Mouse (Mus musculus) T-helper 17 cell (primary cell): ENCODE measurements around the gene Fam216b.

Experiments used
- in situ Hi-C, 2 experiments: fragments of 300-600 bp; cut with MboI, MseI; formaldehyde crosslinking; loops; 1 replicate in 1 of 2; 2 replicates in 1 of 2; pipeline ENCODE4 v1.15.1; 2025; ENCODE audit warnings: high pct_unique_total_duplicates in 2 of 2

The Fam216b gene

DNA sequence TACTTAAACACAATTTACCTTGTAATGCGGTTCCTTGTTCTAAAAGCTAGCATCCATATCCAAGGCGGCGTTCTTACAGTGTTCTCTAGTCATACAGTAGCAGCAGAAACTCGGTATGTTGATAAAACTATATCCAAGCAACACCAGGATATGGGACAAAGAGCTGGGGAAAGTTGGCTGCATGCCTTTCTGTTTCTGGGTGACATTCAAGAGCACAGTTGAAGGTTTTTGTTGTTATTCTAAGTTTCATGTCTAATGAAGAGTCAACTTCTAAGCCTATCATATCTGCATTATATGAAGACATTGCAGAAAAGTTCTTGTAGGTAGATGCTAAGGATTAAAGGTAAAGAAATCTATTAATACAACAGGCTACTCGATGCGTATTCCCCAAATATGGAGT, at the start of gene Fam216b:
TSS of gene Fam216b (minus strand) at position 101 of the 400 bp plus-strand sequence.
- in situ Hi-C loops, result no loop called here

DNA sequence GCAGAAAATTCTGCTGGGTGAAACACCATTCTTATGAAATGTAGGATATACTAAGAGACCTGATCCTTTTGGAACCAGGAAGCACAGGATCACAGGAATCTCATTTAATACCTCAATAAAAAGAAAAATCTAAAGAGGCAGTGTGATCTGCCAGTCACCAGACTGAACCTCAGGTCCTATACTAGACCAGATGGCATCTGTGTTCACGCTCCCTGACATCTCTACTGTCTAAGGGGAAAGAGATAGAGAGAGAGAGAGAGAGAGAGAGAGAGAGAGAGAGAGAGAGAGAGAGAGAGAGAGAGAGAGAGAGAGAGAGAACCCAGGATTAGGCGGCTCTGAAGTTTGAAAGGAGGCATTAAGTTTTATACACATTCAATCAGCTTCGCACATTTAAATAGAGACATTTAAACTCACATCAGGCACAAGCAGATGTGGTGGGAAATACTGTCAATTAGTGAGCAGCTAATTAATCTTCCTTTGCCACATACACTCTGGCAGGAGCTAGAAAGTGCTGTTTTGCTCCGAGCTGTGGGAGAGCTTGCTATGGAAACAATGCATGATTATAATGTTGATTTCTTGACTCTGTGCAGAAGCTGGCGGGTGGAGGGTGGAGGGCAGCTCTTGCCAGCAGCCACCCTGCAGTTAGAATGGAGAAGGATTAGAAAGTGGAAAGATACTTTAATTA, 43.7 kb upstream of the Fam216b start:
- in situ Hi-C loops, result no loop called here

DNA sequence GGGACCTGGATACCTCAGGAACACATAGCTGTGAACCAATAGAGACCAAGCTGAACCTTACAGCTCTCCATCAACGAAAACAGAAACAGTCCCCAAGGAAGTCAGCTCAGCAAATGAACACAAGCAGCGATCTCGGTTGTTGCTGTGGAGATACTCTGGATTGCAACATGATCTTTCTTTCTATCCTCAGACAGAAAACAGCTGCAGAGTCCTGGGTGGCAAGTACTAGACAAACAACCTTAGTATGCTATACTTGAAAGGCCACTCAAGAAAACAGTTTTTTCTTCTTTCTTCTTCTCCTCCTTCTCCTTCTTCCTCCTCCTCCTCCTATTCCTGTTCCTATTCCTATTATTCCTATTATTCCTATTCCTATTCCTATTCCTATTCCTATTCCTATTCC, 37.9 kb upstream of the Fam216b start:
- in situ Hi-C loops, result no loop called here

DNA sequence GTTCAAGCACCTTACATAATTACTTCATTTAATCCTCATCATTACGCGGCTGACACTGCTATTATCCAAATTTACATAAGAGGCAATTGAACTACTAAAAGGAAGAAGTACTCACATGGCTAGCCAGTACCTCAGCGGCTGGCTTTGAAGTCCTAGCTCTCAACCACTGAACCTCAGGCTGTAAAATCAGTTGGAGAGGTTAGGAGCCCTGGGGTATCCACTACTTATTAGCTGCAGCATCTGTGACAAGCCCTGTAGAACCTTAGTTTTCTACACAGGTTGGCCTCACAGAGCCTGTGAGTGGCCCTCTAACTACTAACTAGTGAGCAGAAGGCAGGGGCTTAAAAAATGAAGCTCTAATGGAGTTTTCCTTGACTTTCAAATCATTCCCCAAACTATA, 31.5 kb upstream of the Fam216b start:
- in situ Hi-C loops, result no loop called here

DNA sequence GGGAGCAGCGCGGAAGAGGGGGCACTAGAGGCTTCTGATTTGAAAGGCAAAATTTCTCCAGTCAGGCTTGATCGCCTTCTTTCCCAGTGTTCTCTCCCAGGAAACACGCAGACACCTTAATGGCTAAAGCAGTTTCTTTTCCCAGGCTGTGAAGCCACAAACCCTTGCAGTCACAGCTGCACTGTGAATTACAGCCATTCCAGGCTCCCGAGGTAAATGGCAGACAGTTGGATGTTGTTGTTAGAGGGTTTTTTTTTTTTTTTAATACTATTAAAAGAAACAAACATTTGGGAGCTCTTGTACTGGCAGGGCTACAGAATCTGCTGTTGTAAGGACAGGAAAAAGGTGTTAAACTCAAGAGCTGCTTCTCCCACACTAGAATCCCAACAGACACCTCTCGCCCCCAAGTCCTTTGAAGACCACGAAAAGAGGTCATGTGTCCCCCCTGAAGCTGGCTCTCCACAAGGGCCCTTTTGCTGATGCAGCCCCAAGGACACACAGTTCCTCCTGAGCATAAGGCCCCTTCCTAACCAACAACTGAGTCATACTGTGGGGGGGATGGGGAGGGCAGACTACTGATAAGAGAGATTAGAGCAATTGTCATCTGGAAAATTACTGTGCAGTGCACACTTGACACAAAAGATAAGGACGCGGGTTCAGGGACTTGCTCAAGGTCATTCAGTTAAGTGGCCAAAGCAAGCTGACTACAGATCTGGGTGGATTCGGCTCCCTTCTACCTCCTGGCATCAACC, 30.8 kb upstream of the Fam216b start:
- in situ Hi-C loops, result no loop called here

DNA sequence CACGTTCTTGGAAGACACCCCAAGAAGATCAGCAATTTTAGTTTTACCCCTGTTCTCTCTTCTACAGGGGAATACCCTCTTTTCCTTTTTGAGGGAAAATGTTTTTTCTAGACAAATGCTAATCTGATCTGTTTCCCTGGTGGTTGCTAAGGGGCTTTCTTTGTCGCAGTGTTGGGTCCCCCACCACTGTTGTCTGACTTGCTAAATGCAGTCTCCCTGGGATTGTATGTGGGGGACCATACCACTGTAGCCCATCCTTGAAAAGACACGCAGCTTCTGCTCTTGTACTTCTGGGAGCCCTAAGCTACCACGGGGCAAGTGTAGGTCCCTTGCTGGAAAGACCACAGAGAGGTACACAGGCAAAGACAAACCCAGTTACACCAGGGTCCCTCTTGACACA, 28.9 kb upstream of the Fam216b start:
- in situ Hi-C loops, result no loop called here

DNA sequence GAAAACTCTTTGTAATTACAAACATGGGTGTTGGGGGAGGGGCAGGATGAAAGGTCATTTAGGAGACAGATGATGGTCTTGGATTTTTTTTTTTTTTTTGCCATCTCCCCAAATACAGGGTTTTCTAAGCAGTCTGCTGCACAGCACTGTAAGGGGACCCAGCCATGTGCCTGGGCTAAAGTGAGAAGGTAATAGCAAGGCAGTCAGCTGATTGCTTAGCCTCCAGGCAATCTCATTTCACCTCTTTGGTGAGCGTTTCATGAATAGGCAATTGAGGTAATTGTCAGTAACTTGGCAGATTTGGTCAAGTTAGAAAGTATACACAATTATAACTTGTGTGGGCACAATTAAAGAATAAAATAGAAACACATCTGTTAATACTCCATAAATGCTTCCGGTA, 28.5 kb upstream of the Fam216b start:
- in situ Hi-C loops, result no loop called here

DNA sequence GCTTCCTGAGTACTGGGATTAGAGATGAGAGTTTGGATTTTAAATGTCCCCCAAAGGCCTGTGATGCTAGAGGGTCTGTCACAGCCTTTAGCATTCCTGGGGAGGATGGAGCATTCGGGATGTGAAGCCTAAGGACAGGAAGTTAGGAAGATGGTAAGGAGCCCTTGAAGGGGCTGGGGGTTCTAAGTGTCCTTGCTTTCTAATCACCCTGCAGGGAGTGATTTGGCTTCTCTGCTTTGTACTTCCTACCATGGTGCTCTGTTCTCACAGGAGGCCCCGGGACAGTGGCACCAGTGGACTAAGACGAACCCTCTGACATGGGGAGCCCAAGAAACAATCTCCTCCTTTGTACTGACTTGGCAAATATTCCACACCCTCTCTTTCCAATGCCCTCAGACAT, 23.7 kb upstream of the Fam216b start:
- in situ Hi-C loops, result no loop called here

DNA sequence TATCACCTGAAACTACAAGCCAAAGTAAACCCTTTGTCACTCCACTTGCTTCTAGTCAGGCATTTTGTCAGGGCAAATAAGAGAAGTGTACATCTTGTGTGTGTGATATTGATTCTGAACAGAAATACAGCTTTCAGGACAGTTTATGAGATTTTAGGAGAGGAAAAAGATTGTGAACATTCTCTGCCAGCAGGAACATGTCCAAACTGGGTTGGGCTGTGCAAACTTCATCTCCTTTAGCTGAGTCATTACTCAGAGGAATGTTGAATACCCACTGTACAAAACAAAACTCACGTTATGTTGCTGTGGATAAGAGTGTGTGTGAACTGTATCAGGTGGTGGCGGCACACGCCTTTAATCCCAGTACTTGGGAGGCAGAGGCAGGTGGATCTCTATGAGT, 22.1 kb upstream of the Fam216b start:
- in situ Hi-C loops, result no loop called here

DNA sequence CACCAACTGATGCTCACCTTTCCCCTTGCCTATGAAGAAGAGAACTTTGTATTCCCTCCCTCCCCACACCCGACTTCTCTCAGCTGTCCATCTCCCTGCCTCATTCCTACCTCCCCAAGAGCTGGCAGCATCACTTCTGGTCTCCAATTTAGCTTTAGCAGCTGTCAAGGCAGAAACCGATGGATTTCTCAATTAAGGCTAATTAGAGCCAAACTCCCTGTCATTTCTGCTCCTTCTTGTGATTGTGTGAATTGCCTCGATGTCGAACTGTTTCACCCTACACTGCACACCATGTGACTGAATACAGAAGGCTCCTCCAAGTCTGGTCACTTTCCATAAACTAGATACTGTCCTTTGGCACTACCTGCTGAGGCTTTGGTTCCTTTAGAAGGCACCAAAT, 20.6 kb upstream of the Fam216b start:
- in situ Hi-C loops, result no loop called here

DNA sequence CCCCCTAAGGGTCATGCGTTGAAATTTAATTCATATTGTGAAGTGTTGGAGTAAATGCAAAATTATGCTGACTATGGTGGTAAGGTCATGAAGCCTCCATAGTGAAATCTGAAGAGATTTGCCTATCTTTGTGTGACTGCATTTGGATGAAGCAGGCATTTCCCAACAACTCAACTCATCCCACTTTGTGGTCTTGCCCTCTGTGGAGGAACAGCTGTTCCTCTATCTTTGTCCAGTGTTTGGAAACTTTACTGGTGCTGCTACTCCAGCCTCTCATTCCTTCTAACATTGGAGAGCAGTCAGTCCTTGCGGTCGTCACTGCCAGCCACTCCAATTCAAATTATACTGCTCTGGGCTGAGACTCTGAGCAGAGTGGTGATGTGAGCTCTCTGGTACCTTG, 19.6 kb upstream of the Fam216b start:
- in situ Hi-C loops, result no loop called here

DNA sequence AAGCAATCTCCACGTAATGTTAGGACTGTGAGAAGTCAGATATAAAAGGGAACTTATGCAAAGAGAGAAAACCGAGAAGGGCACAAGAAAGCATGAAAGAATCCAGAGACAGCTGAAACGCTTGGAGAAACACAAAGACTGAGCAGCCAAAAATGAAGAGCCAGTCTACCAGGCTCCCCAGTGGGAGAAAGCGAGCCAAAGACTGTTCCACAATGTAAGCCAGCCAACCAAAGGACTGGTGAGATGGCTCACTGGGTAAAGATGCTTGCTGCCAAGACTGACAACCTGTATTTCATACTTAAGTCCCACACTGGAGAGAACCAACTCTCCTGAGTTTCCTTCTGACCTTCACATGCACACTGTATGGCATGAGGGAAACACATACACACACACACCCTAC, 784 bp upstream of the Fam216b start:
- in situ Hi-C loops, result no loop called here

DNA sequence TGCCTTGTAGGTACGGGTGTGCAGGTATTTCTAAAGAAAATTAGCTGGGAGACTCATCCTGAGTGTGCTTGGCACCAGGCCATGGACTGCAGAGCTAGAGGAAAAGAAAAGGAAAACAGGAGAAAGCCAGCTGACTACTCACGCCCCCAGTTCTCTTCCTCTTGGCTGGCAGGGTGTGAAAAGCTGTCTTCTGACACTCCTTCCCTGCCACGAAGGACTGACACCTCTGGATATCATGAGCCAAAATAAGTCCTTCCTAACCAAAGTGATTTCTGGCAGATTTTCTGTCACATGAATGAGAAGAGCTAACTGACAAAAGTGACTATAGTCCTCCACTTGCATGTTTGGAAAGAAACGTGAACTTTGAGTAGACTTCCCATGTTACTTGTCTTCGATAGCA, 5.3 kb downstream of the Fam216b start:
- in situ Hi-C loops, result no loop called here

DNA sequence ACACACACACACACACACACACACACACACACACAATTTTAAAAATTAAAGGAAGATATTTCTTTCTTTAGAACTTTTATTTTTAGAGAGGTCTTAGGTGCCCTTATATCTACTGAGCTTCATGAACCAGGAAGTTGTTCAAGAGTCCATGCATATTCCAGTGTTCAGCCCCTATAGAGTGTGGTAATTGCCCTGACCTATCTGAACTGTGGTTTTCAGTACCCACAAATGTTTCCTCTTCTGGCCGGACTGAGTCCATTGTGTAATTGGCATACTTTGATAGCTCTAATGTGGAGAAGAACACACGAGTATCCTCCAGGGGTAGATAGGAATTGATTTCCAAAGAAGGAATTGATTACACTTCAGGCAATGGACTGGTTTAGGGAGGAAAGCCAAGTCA, 11.3 kb downstream of the Fam216b start:
- in situ Hi-C loops, result no loop called here

DNA sequence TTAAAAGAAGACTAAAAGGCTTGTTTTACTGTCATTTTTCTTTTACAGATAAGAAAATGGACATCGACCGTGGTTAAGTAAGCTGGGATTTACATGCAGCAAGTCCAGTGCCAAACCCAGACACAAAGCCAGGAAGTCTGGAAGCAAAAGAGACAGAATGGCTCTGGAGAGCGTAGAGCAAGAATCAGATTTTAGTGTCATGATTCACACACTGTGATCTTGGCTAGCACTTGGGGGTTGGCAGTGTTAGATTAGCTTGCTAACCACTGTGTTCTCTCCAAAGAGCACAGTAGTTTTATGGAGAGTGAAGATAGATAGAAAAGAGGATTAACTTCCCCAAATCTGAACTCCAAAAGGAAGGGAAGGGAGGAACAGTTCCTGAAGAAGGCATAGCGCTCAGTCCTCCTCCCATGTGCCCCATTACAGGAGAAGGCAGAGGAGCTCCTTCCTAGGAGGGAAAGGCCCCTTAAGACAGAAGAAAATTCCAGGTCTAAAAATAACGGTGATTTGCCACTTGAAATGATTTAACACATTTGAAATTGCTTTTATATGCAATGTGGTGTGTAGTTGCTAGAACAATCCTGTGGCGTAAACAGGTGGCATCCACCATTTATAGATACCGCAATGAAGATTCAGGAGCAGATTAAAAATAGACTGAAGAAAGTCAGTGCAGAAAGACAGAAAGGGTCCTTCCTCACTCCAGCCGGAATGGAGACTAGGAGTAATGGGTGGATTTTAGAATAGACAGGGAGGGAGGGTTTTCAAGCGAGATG, 22.7 kb downstream of the Fam216b start:
- in situ Hi-C loops, result no loop called here

DNA sequence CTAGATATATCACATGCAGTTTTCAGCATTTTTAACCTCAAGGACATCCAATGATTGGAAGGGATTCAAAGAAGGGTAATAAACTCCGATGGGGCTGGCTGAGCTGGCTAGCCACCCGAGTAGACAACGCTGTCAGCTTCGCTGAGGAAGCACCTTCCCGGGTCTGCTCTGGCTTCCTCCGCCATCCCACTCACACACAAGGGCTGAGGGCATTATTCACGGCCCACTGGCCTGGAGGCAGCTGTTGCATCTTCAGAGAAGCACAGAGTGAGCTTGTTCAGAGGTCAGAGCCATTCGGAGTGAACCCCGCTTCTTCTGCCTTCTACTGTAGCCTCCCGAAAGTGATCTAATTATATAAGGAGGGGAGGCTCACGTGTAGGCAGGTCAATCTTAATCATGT, 26.3 kb downstream of the Fam216b start:
- in situ Hi-C loops, result no loop called here

DNA sequence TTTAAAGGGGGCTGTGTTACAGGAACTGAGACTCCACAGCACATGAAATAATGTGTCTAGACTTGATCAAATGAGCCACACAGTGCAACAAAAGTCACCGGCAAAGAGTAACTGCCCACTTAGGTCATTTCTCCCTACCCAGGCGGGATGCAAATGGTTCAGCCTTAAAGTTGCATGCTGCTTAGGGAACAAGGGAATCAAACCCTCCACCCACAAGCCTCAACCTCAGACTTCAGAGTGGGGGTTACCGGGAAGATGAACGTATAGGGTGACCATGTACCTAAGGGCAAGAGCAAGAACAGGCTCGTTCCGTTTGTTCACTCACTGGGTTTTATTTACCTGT, 28.2 kb downstream of the Fam216b start:
- in situ Hi-C loops, result no loop called here

DNA sequence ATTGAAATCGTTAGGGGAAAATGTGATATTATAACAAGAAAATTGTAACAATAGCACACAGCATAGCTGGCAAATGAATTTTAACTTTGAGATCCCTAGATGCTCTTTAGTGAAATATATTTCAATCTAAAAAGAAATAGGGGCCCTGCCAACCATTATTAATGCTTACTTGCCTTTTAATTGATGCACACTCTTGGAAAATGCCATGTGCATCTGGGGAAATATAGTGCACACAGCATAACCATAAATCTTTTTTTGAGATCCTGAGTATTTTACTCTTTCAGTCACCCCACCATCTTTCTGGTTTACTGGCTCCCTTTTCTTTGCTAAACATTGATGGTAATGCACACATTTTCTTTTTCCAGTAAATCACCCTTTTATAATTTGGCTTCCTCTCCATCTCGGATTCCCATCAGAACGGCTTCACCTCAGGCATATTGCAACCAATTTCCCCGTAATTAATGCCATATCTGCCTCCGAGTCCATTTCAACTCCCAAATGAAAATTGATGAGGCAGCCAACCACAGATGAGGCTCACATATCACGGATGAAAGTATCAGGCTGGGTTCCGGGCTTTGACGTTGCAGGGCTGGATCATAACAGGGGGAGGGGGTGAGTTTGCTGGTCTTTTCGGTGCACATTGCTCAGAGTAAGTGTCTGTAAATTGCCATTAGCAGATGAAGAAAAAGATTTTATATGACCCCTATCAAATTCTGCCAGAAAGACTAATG, 28.8 kb downstream of the Fam216b start:
- in situ Hi-C loops, result no loop called here

DNA sequence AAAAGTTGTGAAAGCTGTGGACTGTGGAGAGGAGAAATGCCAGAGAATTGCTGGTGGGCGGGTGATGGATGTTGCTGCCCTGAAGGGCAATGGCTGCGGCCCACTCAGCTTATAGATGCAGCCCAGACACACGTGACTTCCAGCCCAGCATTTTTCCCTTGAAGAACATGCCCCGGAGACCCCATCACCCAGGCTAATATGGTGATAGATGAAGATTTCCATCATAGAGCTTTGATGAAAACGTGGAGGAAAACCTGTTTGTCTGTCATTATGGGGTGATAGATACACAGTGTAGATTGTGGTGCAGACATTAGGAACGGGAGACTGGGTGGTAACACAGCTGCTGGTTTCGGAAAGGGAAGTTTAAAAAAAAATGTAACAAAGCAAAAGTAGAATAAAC, 31.4 kb downstream of the Fam216b start:
- in situ Hi-C loops, result no loop called here

DNA sequence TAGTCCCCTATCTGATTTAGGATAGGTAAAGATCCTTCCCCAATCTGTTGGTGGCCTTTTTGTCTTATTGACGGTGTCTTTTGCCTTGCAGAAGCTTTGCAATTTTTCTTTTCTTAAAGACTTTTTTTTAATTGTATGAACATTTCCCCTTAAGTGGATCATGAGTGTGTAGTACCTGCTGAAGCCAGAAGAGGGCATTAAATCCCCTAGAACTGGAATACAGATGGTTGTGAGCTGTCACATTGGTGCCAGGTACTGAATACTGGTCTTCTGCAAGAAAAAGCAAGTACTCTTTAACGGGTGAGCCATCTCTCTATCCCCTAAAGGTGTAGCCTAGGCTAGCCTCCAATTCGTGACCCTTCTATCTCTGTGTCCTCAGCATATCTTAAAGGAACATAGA, 32.4 kb downstream of the Fam216b start:
- in situ Hi-C loops, result no loop called here

DNA sequence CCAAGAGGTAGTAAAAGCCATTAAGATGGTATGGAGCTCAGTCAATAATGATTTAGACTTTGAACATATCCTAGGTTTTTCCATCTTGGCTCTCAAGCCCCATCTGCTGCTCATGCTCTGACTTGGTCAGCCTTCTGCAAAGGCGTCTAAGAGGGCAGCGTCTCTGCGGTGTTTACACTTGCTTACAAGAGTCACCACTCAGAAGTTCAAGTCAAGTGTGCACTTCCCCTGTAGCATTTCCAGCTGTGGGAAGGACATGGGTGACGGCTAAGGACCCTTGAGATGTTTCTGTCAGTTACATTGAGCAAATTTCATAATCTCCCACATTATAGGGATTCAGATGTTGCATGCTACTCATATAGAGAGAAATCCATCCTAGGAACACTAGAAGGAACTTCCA, 40.1 kb downstream of the Fam216b start:
- in situ Hi-C loops, result no loop called here

DNA sequence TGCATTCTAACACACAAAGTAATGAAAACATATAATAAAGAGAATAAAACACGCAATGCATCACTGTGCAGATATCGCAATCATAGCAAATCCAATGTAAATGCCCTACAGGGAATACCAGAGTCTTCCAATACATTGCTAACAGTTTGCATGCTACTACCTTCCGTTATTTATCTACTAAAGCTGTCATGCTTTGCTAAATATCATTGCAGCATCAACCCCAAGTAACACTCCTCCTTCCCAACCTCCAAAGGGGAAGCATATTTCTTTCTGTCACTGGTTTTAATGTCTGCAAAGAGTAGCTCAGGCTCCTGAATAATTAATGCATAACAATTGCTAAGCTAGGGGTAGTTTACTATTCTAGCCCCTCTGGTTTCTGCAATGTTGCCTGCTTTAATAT, 40.5 kb downstream of the Fam216b start:
- in situ Hi-C loops, result no loop called here
